Mouse (Mus musculus): Measurements from ENCODE around the gene Cytip.
"Not testable (repeated sequence)": the region's sequence is repeated elsewhere in the genome, so short reads cannot be mapped to it uniquely, and the experiment has no call there.

Gene Cytip

GRCm38 (mm10) chr2:58107887-58108286 is 87.4 kb downstream of the Cytip start:
- DNase-seq (ENCODE audit: low spot score in 2 of 2) = not testable (repeated sequence)

- no peak for DNase-seq (ENCODE audit: low spot score in 2 of 2)
Observed at GRCm38 (mm10) chr2:58107046-58107445, 88.3 kb downstream of the Cytip start.

- no peak for DNase-seq (ENCODE audit: low spot score in 2 of 2)
Observed at GRCm38 (mm10) chr2:58094818-58095217, 100.5 kb downstream of the Cytip start.

- no peak for DNase-seq (ENCODE audit: low spot score in 2 of 2)
Observed at GRCm38 (mm10) chr2:58086420-58086819, 108.9 kb downstream of the Cytip start.

GRCm38 (mm10) chr2:58079849-58080248 is 115.5 kb downstream of the Cytip start:
- DNase-seq (ENCODE audit: low spot score in 2 of 2) = no peak

All from spleen, postnatal 36 days (tissue).